Mouse (Mus musculus): ENCODE data around the gene Tekt3. TPM values are rescaled to one million over a fixed set of nuclear protein-coding genes. Genes with fewer than 3 reads are reported as not detected.

Gene Tekt3
- polyA plus RNA-seq, 1 experiment from 2014 or later: 0.79 TPM

DNA sequence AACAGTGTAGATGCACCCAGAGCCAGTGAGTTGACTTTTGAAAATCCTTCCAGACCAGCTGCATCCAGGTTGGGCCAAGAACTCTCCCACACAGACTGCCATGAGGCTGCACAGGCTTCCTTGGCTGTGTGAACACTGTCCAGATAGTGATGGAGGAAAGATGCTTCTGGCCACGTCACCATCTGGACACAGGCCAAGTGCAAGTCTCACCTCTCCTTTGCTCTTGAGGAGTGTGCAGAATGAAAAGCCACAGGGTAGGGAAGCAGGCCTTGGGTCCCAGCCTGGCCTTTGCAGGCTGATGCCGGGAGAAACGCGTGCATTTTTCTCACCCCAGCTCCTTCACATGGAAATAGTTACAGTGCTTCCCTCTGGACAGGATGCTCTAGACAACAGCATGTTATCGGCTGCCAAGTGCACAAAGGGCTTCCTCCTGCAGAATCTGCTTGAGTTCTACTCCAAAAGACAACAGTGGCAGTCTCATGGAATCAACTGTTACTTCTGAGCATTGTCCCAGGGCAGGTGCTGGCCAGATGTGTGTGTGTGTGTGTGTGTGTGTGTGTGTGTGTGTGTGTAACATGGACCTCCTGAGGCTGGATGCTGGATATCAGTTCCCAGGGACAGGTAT, 64.5 kb downstream of the Tekt3 start:
- WGBS: 35% methylated on average over 5 of the region's 5 CpGs
- Histone ChIP-seq H3K4me2 (replicated peaks; ENCODE audit: low read depth, low read length) (no peak overlapping the region), H3K4me1 (ENCODE audit: insufficient read depth, low read depth, low read length) (peaks cover 21% of the 10 kb centered on the region), H3K9ac (replicated peaks; ENCODE audit: low read depth) (no peak overlapping the region), H3K36me3 (ENCODE audit: insufficient read depth, low read length) (no peaks in the 10 kb centered on the region), H3K9me3 (ENCODE audit: low read length) (no peaks in the 10 kb centered on the region), H3K27ac (ENCODE audit: low read length) (no peak overlapping the region), H3K27me3 (replicated peaks; ENCODE audit: insufficient read depth, low read length) (no peaks in the 10 kb centered on the region), H3K4me3 (ENCODE audit: low read depth, low read length) (no peak overlapping the region)
- ATAC-seq: no peak
- no peak for TF ChIP-seq CTCF (IDR thresholded peaks at IDR 0.05)
- no peak for TF ChIP-seq EP300 (IDR thresholded peaks at IDR 0.05)
- no peak for DNase-seq (ENCODE audit: low spot score)

DNA sequence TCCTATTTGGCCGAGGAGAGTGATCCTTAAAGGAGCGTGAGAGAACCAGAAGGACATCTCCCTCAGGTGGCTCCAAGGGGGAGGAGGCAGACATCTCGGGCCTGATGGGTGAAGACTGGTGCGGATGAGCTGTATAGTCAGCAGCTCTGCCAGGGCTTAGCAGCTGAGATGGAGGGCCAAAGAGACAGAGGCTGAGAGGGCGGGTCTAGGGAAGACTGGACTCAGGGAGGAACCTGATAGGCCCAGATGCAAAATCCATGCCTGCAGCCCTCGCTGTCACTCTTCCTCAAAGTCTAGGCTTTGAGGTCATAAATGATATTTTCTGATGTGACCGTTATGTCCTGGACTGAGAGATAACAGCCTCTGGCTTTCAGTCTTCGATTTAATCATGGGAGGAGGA, 65.5 kb downstream of the Tekt3 start:
- peaks cover 22% of the 10 kb centered on the region for H3K4me1 ChIP-seq (ENCODE audit: insufficient read depth, low read depth, low read length)
- no peaks in the 10 kb centered on the region for H3K9me3 ChIP-seq (ENCODE audit: low read length)
- H3K4me3 ChIP-seq (ENCODE audit: low read depth, low read length): no peak overlapping the region
- no peaks in the 10 kb centered on the region for H3K27me3 ChIP-seq (replicated peaks; ENCODE audit: insufficient read depth, low read length)
- 84% methylated on average over 8 of the region's 8 CpGs for WGBS
- H3K27ac ChIP-seq (ENCODE audit: low read length): no peak overlapping the region
- DNase-seq (ENCODE audit: low spot score): no peak
- H3K36me3 ChIP-seq (ENCODE audit: insufficient read depth, low read length): no peaks in the 10 kb centered on the region
- TF ChIP-seq CTCF (IDR thresholded peaks at IDR 0.05) (no peak), EP300 (IDR thresholded peaks at IDR 0.05) (no peak)
- no peak overlapping the region for H3K9ac ChIP-seq (replicated peaks; ENCODE audit: low read depth)
- ATAC-seq: no peak
- no peak overlapping the region for H3K4me2 ChIP-seq (replicated peaks; ENCODE audit: low read depth, low read length)

DNA sequence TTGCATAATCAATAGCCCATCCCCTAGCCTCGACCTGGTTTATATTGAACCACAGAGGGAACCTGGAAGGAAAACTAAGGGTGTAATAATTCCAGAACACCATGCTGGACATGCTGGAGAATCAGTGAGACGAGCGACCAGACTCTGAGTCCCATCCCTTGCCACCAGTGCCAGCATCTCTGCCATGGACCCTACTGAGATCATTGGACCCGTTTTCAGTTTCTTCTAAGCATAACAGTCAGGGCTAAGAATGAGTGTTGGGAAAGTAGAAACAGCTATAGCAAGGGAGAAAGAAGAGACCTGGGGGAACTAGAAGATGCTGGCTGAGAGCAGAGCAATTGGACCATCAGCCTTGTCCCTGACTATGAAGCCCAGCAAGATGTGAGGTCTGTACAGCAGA, 66.1 kb downstream of the Tekt3 start:
- Histone ChIP-seq H3K4me2 (replicated peaks; ENCODE audit: low read depth, low read length) (no peak overlapping the region), H3K27ac (ENCODE audit: low read length) (no peak overlapping the region), H3K9ac (replicated peaks; ENCODE audit: low read depth) (no peak overlapping the region), H3K4me3 (ENCODE audit: low read depth, low read length) (no peak overlapping the region), H3K9me3 (ENCODE audit: low read length) (no peaks in the 10 kb centered on the region), H3K4me1 (ENCODE audit: insufficient read depth, low read depth, low read length) (peaks cover 22% of the 10 kb centered on the region), H3K27me3 (replicated peaks; ENCODE audit: insufficient read depth, low read length) (no peaks in the 10 kb centered on the region), H3K36me3 (ENCODE audit: insufficient read depth, low read length) (no peaks in the 10 kb centered on the region)
- TF ChIP-seq CTCF (IDR thresholded peaks at IDR 0.05): no peak
- TF ChIP-seq EP300 (IDR thresholded peaks at IDR 0.05): no peak
- ATAC-seq: no peak
- WGBS: 96% methylated on average over 4 of the region's 4 CpGs
- DNase-seq (ENCODE audit: low spot score): no peak

DNA sequence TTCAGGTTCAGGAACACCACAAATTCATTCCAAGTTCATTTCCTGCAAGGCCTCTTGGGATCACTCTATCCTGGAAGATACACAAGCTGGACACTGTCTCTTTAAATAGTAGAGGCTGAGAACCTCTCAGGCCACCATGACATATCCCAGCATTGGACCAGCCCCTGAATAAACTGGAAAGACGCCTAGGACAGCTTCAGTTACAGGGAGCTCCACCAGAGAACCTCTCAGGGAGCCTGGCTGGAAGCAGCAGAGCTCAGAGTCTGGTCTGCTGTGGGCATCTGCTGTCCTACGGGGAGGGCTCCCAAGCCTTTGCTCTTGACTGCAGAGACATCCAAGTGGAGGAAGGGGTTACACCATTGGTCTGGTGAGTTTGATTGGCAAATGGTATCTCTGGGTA, 67.3 kb downstream of the Tekt3 start, which contains the start of gene Pmp22:
TSS of gene Pmp22 (plus strand) at position 199 of the 400 bp plus-strand sequence.
- DNase-seq (ENCODE audit: low spot score) (no peak), ATAC-seq (no peak)
- no peaks in the 10 kb centered on the region for H3K27me3 ChIP-seq (replicated peaks; ENCODE audit: insufficient read depth, low read length)
- peaks cover 22% of the 10 kb centered on the region for H3K4me1 ChIP-seq (ENCODE audit: insufficient read depth, low read depth, low read length)
- no peak within 1 kb of the TSS for H3K9ac ChIP-seq (replicated peaks; ENCODE audit: low read depth)
- peak within 1 kb of the TSS; percentile 94 for H3K27ac ChIP-seq (ENCODE audit: low read length)
- H3K4me3 ChIP-seq (ENCODE audit: low read depth, low read length): no peak within 1 kb of the TSS
- no peaks in the 10 kb centered on the region for H3K36me3 ChIP-seq (ENCODE audit: insufficient read depth, low read length)
- 63% methylated on average over 2 of the region's 2 CpGs for WGBS
- H3K9me3 ChIP-seq (ENCODE audit: low read length): no peaks in the 10 kb centered on the region
- H3K4me2 ChIP-seq (replicated peaks; ENCODE audit: low read depth, low read length): peak within 1 kb of the TSS; percentile 85
- TF ChIP-seq EP300 (IDR thresholded peaks at IDR 0.05) (no peak), CTCF (IDR thresholded peaks at IDR 0.05) (no peak)

DNA sequence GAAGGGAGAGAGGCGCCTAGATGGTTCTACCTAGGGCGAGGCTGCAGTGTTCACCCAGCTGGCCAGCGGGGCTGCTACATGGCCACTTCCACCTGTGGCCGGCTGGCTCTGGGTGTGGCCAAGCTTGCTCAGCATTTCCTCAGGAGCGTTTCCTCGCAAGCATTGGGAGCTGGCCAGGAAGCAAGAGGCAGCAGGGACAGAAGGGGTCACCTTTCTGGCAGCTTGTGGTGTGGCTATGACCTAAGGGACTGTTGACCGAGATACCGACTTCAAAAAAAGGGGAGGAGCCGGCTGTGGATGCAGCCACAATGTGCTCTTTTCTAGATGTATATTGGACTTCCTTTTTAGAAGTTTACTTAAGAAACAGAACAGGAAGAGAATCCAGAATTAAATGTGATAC, 67.9 kb downstream of the Tekt3 start:
- H3K4me1 ChIP-seq (ENCODE audit: insufficient read depth, low read depth, low read length): peaks cover 22% of the 10 kb centered on the region
- H3K4me2 ChIP-seq (replicated peaks; ENCODE audit: low read depth, low read length): peak overlapping the region; percentile 85
- TF ChIP-seq EP300 (IDR thresholded peaks at IDR 0.05) (peak; percentile 39; the same call in 1 of the 2 replicates), CTCF (IDR thresholded peaks at IDR 0.05) (no peak)
- 16% methylated on average over 9 of the region's 9 CpGs for WGBS
- no peaks in the 10 kb centered on the region for H3K9me3 ChIP-seq (ENCODE audit: low read length)
- H3K27me3 ChIP-seq (replicated peaks; ENCODE audit: insufficient read depth, low read length): no peaks in the 10 kb centered on the region
- no peak for ATAC-seq
- H3K36me3 ChIP-seq (ENCODE audit: insufficient read depth, low read length): 0 out of 2 replicates have a peak, but pooled peaks cover 4% of the 10 kb centered on the region
- H3K27ac ChIP-seq (ENCODE audit: low read length): peak overlapping the region; percentile 94; the same call in 1 of the 2 replicates
- no peak overlapping the region for H3K9ac ChIP-seq (replicated peaks; ENCODE audit: low read depth)
- no peak overlapping the region for H3K4me3 ChIP-seq (ENCODE audit: low read depth, low read length)
- DNase-seq (ENCODE audit: low spot score): peak; percentile 66

DNA sequence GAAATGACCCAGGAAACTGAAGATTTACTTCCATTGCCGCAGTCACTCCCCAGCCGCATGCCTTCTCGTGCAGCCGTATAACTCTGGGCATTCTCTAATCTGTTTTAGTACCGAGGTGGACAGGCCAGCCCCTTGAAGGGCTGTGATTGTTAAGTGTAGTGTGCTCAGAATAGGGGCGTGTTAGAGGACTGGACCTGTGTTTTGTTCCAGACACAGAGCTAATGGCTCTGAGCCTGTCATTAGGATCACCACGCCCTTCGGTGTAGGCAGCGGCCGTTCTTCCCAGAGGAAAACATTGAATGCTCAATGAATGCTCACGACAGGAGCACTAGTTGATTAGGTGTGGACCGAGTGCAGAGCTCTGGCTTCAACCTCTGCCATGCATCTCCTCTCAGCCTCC, 68.4 kb downstream of the Tekt3 start:
- peak; percentile 14; the same call in 1 of the 2 replicates for TF ChIP-seq CTCF (IDR thresholded peaks at IDR 0.05)
- TF ChIP-seq EP300 (IDR thresholded peaks at IDR 0.05): no peak
- H3K4me1 ChIP-seq (ENCODE audit: insufficient read depth, low read depth, low read length): peaks cover 22% of the 10 kb centered on the region
- 14% methylated on average over 12 of the region's 12 CpGs for WGBS
- H3K27ac ChIP-seq (ENCODE audit: low read length): peak overlapping the region; percentile 94
- H3K4me3 ChIP-seq (ENCODE audit: low read depth, low read length): no peak overlapping the region
- H3K9ac ChIP-seq (replicated peaks; ENCODE audit: low read depth): no peak overlapping the region
- peak; percentile 15 for ATAC-seq
- H3K27me3 ChIP-seq (replicated peaks; ENCODE audit: insufficient read depth, low read length): no peaks in the 10 kb centered on the region
- H3K4me2 ChIP-seq (replicated peaks; ENCODE audit: low read depth, low read length): peak overlapping the region; percentile 85
- H3K9me3 ChIP-seq (ENCODE audit: low read length): no peaks in the 10 kb centered on the region
- DNase-seq (ENCODE audit: low spot score): peak; percentile 59
- 0 out of 2 replicates have a peak, but pooled peaks cover 8% of the 10 kb centered on the region for H3K36me3 ChIP-seq (ENCODE audit: insufficient read depth, low read length)
